Mouse (Mus musculus) kidney, embryonic 15.5 days (tissue): ENCODE data around the gene Tap2. TPM values are rescaled to one million over a fixed set of nuclear protein-coding genes. Genes with fewer than 3 reads are reported as not detected.
A peak's percentile ranks its signal among the peaks of the same experiment; 100 is the strongest.

Experiments used
- ATAC-seq: fragments of 200-750 bp; cut with Nextera tagmentation; replicated peaks from 2 replicates; pipeline ENCODE4 v1.8.0; 2017; ENCODE audit warnings: moderate TSS enrichment; ENCODE audit not compliant: low FRiP score
- H3K27ac ChIP-seq: fragments of 300-500 bp; sonication (generic); 2 replicates; pipeline ENCODE4 v1.5.1; 2015; ENCODE audit warnings: mild to moderate bottlenecking, inconsistent platforms
- H3K27me3 ChIP-seq: fragments of 300-500 bp; sonication (generic); 2 replicates; pipeline ENCODE4 v1.6.1; 2015; ENCODE audit warnings: inconsistent platforms
- H3K36me3 ChIP-seq: fragments of 300-500 bp; sonication (generic); 2 replicates; pipeline ENCODE4 v1.6.1; 2015; ENCODE audit warnings: inconsistent platforms
- H3K4me1 ChIP-seq: fragments of 300-500 bp; sonication (generic); 2 replicates; pipeline ENCODE4 v1.6.1; 2015; ENCODE audit warnings: inconsistent platforms
- H3K4me2 ChIP-seq: fragments of 300-500 bp; sonication (generic); 2 replicates; pipeline ENCODE4 v1.6.1; 2015; ENCODE audit warnings: moderate library complexity, mild to moderate bottlenecking, inconsistent platforms
- H3K4me3 ChIP-seq: fragments of 300-500 bp; sonication (generic); replicated peaks from 2 replicates; pipeline ENCODE4 v1.5.1; 2015; ENCODE audit warnings: mild to moderate bottlenecking, inconsistent platforms
- H3K9ac ChIP-seq: fragments of 300-500 bp; sonication (generic); 2 replicates; pipeline ENCODE4 v1.6.1; 2015; ENCODE audit warnings: mild to moderate bottlenecking, inconsistent platforms
- H3K9me3 ChIP-seq: fragments of 300-500 bp; sonication (generic); replicated peaks from 2 replicates; pipeline ENCODE4 v1.6.1; 2016; ENCODE audit warnings: inconsistent platforms
- WGBS: fragments of 180-500 bp; shearing (Covaris S2); methylation state at CpG from one replicate; pipeline ENCODE4 v1.1.7; 2015; ENCODE audit warnings: mixed read lengths; 5-methylcytosine and 5-hydroxymethylcytosine counted together
- polyA plus RNA-seq: library from polyadenylated mRNA; unstranded; fragments of >200 nt; fragmentation: Nextera tagmentation; extraction: Ambion mirVana; gene quantifications from 2 replicates; pipeline ENCODE4 v1.2.1, GENCODE M21; 2015

Tap2 gene
- polyA plus RNA-seq, 1 experiment from 2014 or later = 3.5 TPM

- Histone ChIP-seq H3K4me1 (no peaks in the 10 kb centered on the region), H3K9me3 (0 out of 2 replicates have a peak, but pooled peaks cover 5% of the 10 kb centered on the region), H3K36me3 (no peaks in the 10 kb centered on the region), H3K4me3 (no peak overlapping the region), H3K27me3 (peaks cover 27% of the 10 kb centered on the region), H3K9ac (no peak overlapping the region), H3K4me2 (no peak overlapping the region), H3K27ac (no peak overlapping the region)
- no peak for ATAC-seq
- WGBS = 70% methylated on average over 13 of the region's 13 CpGs
These were observed 23.1 kb upstream of the Tap2 start for GRCm38 (mm10) chr17:34179913-34180859.

GRCm38 (mm10) chr17:34183564-34184219 is 19.6 kb upstream of the Tap2 start:
- 78% methylated on average over 15 of the region's 15 CpGs for WGBS
- Histone ChIP-seq H3K36me3 (no peaks in the 10 kb centered on the region), H3K4me3 (no peak overlapping the region), H3K9me3 (no peaks in the 10 kb centered on the region), H3K4me1 (peaks cover 17% of the 10 kb centered on the region), H3K27ac (no peak overlapping the region), H3K27me3 (peaks cover 53% of the 10 kb centered on the region), H3K4me2 (no peak overlapping the region), H3K9ac (no peak overlapping the region)
- ATAC-seq = no peak

GRCm38 (mm10) chr17:34185526-34185925 is 17.8 kb upstream of the Tap2 start:
- Histone ChIP-seq H3K4me1 (peaks cover 17% of the 10 kb centered on the region), H3K9ac (no peak overlapping the region), H3K27me3 (peaks cover 71% of the 10 kb centered on the region), H3K4me2 (no peak overlapping the region), H3K9me3 (no peaks in the 10 kb centered on the region), H3K27ac (no peak overlapping the region), H3K4me3 (no peak overlapping the region), H3K36me3 (no peaks in the 10 kb centered on the region)
- 89% methylated on average over 9 of the region's 9 CpGs for WGBS
- no peak for ATAC-seq

- no peaks in the 10 kb centered on the region for H3K9me3 ChIP-seq
- peak overlapping the region; percentile 97 for H3K4me2 ChIP-seq
- H3K9ac ChIP-seq = peak overlapping the region; percentile 47
- H3K4me1 ChIP-seq = peaks cover 17% of the 10 kb centered on the region
- no peak for ATAC-seq
- H3K27ac ChIP-seq = no peak overlapping the region
- H3K4me3 ChIP-seq = peak overlapping the region; percentile 61
- WGBS = 3% methylated on average over 14 of the region's 14 CpGs
- H3K27me3 ChIP-seq = peaks cover 83% of the 10 kb centered on the region
- no peaks in the 10 kb centered on the region for H3K36me3 ChIP-seq
These were observed 16.5 kb upstream of the Tap2 start for GRCm38 (mm10) chr17:34186885-34187260.

- peak within 1 kb of the TSS; percentile 97 for H3K4me2 ChIP-seq
- H3K27me3 ChIP-seq = peaks cover 85% of the 10 kb centered on the region
- H3K9ac ChIP-seq = peak within 1 kb of the TSS; percentile 59
- ATAC-seq = peak; percentile 97
- peak within 1 kb of the TSS; percentile 54; the same call in 1 of the 2 replicates for H3K27ac ChIP-seq
- peaks cover 17% of the 10 kb centered on the region for H3K4me1 ChIP-seq
- H3K9me3 ChIP-seq = no peaks in the 10 kb centered on the region
- H3K4me3 ChIP-seq = peak within 1 kb of the TSS; percentile 61
- WGBS = under 1% methylated on average over 46 of the region's 46 CpGs
- no peaks in the 10 kb centered on the region for H3K36me3 ChIP-seq
These were observed 15.9 kb upstream of the Tap2 start, which contains the start of the genes Tap1 and Psmb9 for GRCm38 (mm10) chr17:34187261-34187916. Gene Tap1 (plus strand): TSS chr17:34187553. Gene Psmb9 (minus strand): TSS chr17:34187764.

GRCm38 (mm10) chr17:34188010-34188409 is 15.3 kb upstream of the Tap2 start:
- Histone ChIP-seq H3K9me3 (no peaks in the 10 kb centered on the region), H3K4me1 (peaks cover 20% of the 10 kb centered on the region), H3K36me3 (no peaks in the 10 kb centered on the region), H3K27me3 (peaks cover 86% of the 10 kb centered on the region), H3K9ac (peak overlapping the region; percentile 59), H3K4me2 (peak overlapping the region; percentile 97), H3K4me3 (peak overlapping the region; percentile 61), H3K27ac (peak overlapping the region; percentile 54; the same call in 1 of the 2 replicates)
- no peak for ATAC-seq
- whole genome bisulfite sequencing = 3% methylated on average over 20 of the region's 20 CpGs

GRCm38 (mm10) chr17:34188986-34189385 is 14.3 kb upstream of the Tap2 start:
- Histone ChIP-seq H3K9me3 (no peaks in the 10 kb centered on the region), H3K27ac (no peak overlapping the region), H3K36me3 (no peaks in the 10 kb centered on the region), H3K9ac (no peak overlapping the region), H3K4me3 (no peak overlapping the region), H3K27me3 (peaks cover 87% of the 10 kb centered on the region), H3K4me2 (no peak overlapping the region), H3K4me1 (peaks cover 20% of the 10 kb centered on the region)
- no peak for ATAC-seq
- WGBS = 59% methylated on average over 6 of the region's 6 CpGs

- H3K9ac ChIP-seq = no peak overlapping the region
- H3K9me3 ChIP-seq = no peaks in the 10 kb centered on the region
- no peak for ATAC-seq
- H3K4me1 ChIP-seq = peaks cover 22% of the 10 kb centered on the region
- H3K4me3 ChIP-seq = no peak overlapping the region
- no peak overlapping the region for H3K27ac ChIP-seq
- peaks cover 95% of the 10 kb centered on the region for H3K27me3 ChIP-seq
- 23% methylated on average over 16 of the region's 16 CpGs for WGBS
- H3K4me2 ChIP-seq = no peak overlapping the region
- no peaks in the 10 kb centered on the region for H3K36me3 ChIP-seq
These were observed 10.5 kb upstream of the Tap2 start for GRCm38 (mm10) chr17:34192852-34193251.

- Histone ChIP-seq H3K9ac (no peak overlapping the region), H3K27me3 (peaks cover 95% of the 10 kb centered on the region)
- WGBS = 54% methylated on average over 8 of the region's 8 CpGs
These were observed 9.9 kb upstream of the Tap2 start for GRCm38 (mm10) chr17:34193468-34193867.

GRCm38 (mm10) chr17:34194723-34195122 is 8.6 kb upstream of the Tap2 start:
- peaks cover 93% of the 10 kb centered on the region for H3K27me3 ChIP-seq
- no peak overlapping the region for H3K4me3 ChIP-seq
- WGBS = 84% methylated on average over 4 of the region's 4 CpGs
- H3K9ac ChIP-seq = no peak overlapping the region
- no peaks in the 10 kb centered on the region for H3K9me3 ChIP-seq
- H3K36me3 ChIP-seq = no peaks in the 10 kb centered on the region
- H3K4me2 ChIP-seq = no peak overlapping the region
- no peak overlapping the region for H3K27ac ChIP-seq
- no peak for ATAC-seq
- peaks cover 24% of the 10 kb centered on the region for H3K4me1 ChIP-seq

More at GRCm38 (mm10) chr17:34193468-34193867, 9.9 kb upstream of the Tap2 start:
- Histone ChIP-seq H3K36me3 (no peaks in the 10 kb centered on the region), H3K4me2 (no peak overlapping the region), H3K27ac (no peak overlapping the region), H3K4me3 (no peak overlapping the region), H3K4me1 (peaks cover 23% of the 10 kb centered on the region), H3K9me3 (no peaks in the 10 kb centered on the region)
- no peak for ATAC-seq

GRCm38 (mm10) chr17:34196491-34196890 is 6.8 kb upstream of the Tap2 start:
- 33% methylated on average over 12 of the region's 12 CpGs for WGBS
- Histone ChIP-seq H3K4me1 (peaks cover 24% of the 10 kb centered on the region), H3K9ac (no peak overlapping the region), H3K9me3 (no peaks in the 10 kb centered on the region), H3K27me3 (peaks cover 83% of the 10 kb centered on the region), H3K4me3 (no peak overlapping the region; the same call in 1 of the 2 replicates), H3K27ac (no peak overlapping the region), H3K36me3 (no peaks in the 10 kb centered on the region), H3K4me2 (no peak overlapping the region; the same call in 1 of the 2 replicates)
- ATAC-seq = no peak
